Mouse (Mus musculus) E14TG2a.4 (cell line): ENCODE results near the gene Dgkz.

ENCODE experiments used
- CTCF ChIP-seq: conservative IDR thresholded peaks from 2 replicates; pipeline ENCODE4 v1.5.1; 2014; ENCODE audit warnings: low read length
- POU5F1 ChIP-seq: IDR thresholded peaks from 2 replicates; pipeline ENCODE4 v1.6.1; 2014; ENCODE audit warnings: low read length, borderline replicate concordance

DNA sequence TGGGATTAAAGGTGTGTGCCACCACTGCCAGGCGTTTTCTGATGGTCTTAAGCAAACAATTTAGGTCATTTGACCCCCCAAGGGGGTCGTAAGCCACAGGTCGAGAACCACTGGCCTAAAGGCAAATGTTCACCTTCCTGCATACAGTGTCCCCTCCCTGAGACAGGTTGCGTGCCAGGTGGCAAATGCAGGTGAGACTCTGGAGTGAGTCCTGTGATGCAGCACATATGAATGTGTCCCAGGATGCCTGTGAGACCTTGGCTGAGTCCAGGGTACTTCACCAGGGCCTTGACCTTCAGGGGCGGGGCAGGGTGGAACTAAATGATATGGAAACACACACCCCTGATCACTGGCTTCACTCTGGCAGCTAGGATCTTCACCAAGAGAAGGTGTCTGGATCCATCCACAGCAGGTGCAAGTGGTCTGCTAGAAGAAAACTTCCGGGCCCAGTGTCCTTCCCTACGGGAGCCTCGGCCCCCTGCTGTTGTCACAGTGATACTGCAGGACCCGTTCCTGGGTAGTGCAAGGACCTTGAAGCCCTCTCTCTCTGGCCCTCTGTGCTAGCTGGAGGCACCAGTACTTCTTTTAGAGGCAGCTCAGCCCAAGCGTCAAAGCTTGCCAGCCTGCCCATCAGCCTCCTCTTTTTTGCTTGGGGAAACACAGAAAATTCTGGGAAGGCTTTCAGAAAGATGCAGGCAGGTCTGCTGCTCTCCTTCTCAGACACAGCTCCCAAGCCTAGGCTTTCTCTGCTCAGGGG, 16.8 kb downstream of the Dgkz start:
- peak; percentile 29; the same call in 1 of the 2 replicates for TF ChIP-seq CTCF
- no peak for TF ChIP-seq POU5F1
